Mouse (Mus musculus): ENCODE measurements at regions not wholly inside any gene's neighbourhood (a gene's known extent, or its start where the extent isn't known, plus 50 kb on each side); places are given as distances from the start of the nearest gene placed in this dataset.

- DNase-seq (ENCODE audit: low read depth, low spot score): no peak
Measured at GRCm38 (mm10) chr3:143596011-143596683, 608.9 kb downstream of the Lmo4 start.

- DNase-seq (ENCODE audit: low read depth, low spot score): no peak
Measured at GRCm38 (mm10) chr3:143595081-143595480, 609.9 kb downstream of the Lmo4 start.

DNA sequence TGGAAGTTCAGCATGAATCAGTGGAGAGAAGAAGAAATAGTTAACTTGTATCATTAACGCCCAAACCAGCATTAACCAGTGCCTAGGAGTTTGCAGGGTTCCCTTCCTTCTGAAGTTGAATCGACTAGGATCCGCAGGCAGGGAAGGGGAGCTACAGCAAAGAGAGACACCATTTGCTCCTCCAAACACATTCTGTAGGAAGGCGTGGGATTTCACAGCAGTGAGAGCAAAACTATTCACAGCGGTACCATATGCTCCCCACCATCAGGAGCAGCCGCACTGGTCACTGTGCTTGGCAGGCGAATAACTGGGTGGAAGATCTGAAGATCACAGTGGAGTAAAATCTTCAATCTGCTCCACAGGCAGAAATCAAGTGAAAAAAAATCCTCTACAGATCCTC, 610.3 kb downstream of the Lmo4 start:
- DNase-seq (ENCODE audit: low read depth, low spot score): peak; percentile 94

- DNase-seq (ENCODE audit: low read depth, low spot score): no peak
Measured at GRCm38 (mm10) chr3:143586653-143587052, 618.4 kb downstream of the Lmo4 start.

DNA sequence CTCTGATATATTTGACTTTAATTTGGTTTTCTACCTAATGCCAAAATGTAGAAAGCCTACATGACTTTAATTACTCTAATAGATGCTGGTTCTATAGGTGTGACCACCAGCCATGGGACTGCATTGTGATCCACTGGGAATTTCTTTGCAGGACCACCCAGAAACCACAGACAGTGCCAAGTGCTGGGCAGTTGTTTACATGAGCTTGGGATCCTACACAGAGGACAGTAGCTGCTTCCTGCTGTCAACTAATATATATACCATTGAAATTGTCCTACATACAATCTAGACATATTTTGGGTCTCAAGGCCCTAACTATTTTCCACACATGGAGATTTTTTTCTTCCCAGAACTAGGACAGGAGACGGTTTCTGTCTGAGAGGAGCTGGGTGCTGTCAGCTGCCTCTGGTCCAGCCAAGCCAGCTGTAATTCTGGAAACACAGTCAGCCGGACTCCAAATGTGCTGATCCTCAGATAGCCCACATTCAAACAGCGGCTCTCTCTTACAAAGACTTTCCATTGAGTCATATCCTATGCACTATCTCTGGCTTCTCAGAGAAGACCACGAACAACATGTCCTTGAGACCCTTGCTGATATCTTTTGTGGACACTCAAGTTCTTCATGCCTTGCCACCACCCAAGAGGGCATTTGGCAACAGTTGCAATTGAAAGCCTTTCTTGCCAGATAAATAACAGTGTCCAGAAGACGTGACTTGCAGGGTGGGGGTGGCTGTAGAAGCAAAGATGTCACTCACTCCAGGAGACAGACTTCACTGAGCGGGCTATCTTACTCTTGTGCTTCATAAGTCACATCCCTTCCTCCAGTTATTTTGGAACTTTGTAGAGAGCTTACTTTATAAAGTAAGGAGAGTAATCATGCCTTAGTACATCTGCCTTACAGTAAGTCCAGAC, 620.1 kb downstream of the Lmo4 start:
- DNase-seq (ENCODE audit: low read depth, low spot score): no peak

DNA sequence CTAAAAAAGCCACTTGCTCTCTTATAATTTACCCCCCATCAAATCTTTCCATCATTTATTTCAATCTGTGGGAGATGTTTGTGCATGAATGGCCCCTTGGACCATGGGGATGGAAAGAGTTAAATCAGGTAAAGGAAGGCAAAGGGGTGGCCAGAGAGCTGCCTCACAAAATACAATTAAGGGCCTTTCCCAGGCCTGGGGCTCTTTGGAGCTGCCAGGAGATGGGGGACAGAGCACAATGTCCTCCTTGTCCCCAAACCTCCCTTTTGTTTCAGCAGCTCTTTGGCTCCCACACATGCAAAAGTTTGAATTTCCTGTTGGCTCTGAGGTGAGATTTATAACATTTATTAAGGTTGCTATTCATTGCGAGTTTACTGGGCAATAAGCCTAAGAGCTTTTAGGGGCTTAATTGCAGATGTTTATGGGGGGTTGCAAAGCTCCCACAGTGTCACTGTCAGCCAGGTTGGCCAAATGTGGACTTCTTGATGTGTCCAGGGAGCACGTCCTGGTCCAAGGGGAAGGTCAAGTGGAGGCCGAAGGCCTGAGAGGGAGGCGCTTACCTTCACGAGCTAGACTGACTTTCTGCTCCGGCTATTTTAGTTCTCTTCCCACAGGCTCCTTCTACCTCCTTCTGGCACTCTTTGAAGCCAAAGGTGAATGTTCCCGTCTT, 628.5 kb downstream of the Lmo4 start:
- no peak for DNase-seq (ENCODE audit: low read depth, low spot score)

DNA sequence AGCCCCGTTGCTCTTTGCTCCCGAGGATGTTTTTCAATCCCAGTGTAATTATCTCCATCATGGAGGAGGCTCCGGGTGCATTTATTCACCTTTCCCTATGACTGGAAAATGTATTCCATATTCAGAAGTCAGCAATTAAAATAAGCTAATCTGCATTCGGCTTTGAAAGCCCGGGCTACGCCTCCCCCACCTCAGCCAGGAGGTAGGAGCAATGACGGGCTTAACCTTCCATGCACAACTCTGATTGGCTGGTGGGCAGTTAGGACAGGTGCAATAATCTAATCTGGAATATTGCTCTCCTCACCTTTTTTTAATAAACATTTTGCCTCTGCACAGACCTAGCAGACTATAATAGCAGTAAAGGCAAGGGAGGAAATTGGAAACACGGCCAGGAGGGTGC, 629.3 kb downstream of the Lmo4 start:
- no peak for DNase-seq (ENCODE audit: low read depth, low spot score)

GRCm38 (mm10) chr3:143574035-143574864, 630.8 kb downstream of the Lmo4 start:
- no peak for DNase-seq (ENCODE audit: low read depth, low spot score)

- DNase-seq (ENCODE audit: low read depth, low spot score): no peak
Measured at GRCm38 (mm10) chr3:143569930-143570329, 635.1 kb downstream of the Lmo4 start.

GRCm38 (mm10) chr3:143565067-143565466, 640.0 kb downstream of the Lmo4 start:
- no peak for DNase-seq (ENCODE audit: low read depth, low spot score)

DNA sequence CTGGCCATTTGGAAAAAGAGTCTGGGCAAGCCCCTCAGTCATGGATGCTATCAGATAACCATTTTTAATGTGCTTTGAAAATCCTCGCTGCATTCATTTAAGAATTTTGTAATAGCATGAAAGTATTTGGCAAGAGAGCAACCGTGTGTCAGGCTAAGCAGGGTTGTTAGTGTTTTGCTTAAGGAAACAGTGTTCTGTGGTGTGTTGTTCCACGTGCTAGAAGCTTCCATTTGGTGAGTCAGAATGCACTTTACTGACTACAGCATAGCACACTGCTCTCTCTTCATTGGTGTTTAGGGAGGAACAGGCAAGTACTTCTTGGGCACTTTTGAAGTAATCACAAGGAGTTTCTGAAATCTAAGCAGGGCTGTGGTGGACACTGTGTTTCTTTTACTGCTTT, 661.0 kb upstream of the Pkn2 start:
- DNase-seq (ENCODE audit: low read depth, low spot score): no peak

DNA sequence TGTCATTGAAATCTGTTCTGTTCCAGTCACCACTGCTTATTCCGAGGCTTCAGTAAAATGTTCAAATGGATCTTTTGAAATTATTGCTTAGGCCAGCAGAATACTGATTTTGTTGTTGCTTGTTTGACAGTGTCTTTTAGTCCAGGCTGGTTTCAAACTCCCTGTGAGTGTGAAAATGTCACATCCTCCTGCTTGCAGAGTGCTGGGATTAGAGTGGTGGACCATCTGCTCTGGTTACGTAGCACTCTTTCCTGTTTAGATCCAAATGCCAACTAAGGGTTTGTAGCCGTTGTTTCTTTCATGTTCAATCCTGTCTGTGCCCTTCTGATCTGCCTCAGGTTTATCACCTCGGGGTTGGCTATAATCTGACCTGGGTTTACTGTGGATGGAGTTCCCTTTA, 646.2 kb upstream of the Pkn2 start:
- DNase-seq (ENCODE audit: low read depth, low spot score): no peak

- DNase-seq (ENCODE audit: low read depth, low spot score): no peak
Measured at GRCm38 (mm10) chr3:143527274-143527673, 645.5 kb upstream of the Pkn2 start.

DNA sequence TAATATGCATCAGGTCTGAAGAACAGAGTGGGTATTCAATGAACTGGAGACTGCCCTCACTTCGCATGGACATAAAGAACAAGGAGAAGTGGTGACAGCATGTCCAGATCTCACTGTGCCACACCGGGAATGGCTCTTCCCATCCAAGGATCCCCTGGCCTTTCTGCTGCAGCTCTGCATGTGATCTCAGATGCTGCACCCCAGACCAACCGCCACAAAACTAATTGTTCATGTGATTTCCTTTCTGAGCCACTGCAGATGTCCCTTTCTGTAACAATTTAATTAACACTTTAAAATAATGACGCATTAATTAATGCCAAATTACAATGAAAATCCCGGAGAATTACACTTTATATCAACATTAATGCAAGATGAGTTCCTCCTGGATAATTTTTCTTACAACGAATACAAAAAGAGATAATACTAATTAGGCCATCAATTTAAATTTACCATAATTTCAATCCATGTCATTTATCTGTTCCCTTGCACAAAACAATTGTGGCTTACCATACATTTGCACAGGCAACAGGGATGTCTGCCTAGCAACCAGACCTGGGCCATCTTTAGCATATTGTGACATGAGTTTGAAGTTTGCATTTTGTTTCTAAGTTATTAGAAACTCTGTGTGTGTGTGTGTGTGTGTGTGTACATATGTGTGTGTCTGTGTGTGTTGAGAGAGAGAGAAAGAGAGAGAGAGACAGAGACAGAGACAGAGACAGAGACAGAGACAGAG, 630.9 kb upstream of the Pkn2 start:
- DNase-seq (ENCODE audit: low read depth, low spot score): no peak

DNA sequence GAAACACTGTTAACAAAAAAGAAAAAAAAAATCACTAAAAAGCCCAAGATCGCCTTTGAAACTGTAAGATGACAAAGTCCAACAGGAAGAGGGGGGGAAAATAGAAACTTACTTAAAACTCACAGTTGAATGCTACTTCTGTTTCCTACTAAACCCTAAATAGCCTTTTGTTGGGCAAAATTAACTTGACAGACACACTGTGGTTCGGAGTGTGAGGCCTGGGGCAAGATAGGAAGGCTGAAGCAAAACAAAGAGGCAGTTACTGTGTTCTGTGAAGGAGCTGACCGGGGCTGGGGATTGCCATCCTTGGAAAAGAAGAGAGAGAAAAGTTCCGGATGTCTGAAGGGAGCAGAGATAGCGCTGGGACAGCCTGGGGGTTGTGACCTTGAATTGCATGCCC, 627.7 kb upstream of the Pkn2 start:
- no peak for DNase-seq (ENCODE audit: low read depth, low spot score)

GRCm38 (mm10) chr3:143508280-143508679, 626.5 kb upstream of the Pkn2 start:
- DNase-seq (ENCODE audit: low read depth, low spot score): peak; percentile 54

DNA sequence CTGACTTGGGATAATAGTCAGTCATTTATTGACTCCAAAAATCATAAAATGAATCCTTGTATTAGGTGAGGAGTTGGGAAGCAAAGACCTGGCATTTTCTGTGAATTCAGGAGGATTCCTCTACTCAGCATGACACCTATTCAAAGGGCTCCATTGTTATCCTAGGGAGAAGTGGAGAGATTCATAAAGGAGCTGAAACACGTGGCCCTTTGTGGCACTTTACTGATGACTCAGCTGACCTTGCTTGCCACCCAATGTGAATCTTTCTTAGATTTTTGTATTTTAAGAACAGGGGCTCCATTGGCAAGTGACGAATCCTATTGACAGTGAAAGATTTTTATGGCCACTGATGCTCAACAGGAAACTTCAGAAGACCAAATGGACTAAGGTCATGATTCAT, 619.2 kb upstream of the Pkn2 start:
- no peak for DNase-seq (ENCODE audit: low read depth, low spot score)

DNA sequence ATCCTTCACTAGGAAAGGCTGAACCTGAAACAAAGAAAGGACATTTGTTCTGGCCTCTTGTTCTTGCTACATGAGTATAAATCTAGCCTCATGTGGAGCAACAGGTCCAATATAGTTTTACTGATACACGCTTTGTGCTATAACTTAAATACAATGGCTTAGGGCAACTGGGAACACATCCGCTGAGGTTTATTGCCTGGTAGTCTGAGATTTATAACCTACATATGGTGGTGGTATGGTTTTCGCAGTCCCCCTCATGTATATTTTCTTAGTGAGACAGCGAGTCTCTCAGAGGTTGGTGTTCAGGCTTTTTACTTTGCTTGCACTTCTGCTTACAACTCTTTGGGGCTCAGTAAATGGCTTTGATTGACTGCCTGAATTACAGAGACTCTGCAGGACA, 613.6 kb upstream of the Pkn2 start:
- DNase-seq (ENCODE audit: low read depth, low spot score): no peak

GRCm38 (mm10) chr3:143477916-143478610, 596.3 kb upstream of the Pkn2 start:
- no peak for DNase-seq (ENCODE audit: low read depth, low spot score)

DNA sequence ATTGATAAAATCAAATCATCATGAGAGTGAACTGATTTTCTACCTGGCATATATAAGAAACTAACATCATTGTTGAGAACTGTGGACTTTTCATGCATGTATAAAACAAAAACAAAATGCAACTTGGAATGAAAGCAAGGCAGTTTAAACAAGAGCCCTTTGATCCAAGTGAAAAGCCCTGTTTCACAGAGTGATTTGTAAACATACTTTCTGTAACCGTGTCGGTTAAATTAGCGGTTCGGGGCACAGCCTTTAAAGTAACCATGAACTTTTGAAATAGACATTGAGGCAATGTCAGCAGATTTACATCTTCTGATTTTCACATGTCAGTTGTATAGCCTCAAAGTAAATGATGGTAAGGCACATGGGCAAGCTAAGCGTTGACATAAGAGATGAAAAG, 593.7 kb upstream of the Pkn2 start:
- DNase-seq (ENCODE audit: low read depth, low spot score): no peak

Measured in telencephalon, adult 2 months (tissue).